Mouse (Mus musculus) liver, postnatal 0 days (tissue): Measurements from ENCODE around the gene Ralgapa2. TPM values are rescaled to one million over a fixed set of nuclear protein-coding genes. Genes with fewer than 3 reads are reported as not detected.

Source experiments
- ATAC-seq: fragments of 200-750 bp; cut with Nextera tagmentation; 2 replicates; pipeline ENCODE4 v1.8.0; 2017; ENCODE audit warnings: mild to moderate bottlenecking, moderate library complexity
- DNase-seq: peaks from one replicate; pipeline ENCODE4 v3.0.0-alpha.2; 2016
- H3K27ac ChIP-seq: fragments of 300-500 bp; sonication (generic); 2 replicates; pipeline ENCODE4 v1.5.1; 2014; ENCODE audit warnings: antibody characterized with exemption, moderate library complexity, mild to moderate bottlenecking, low read depth
- H3K27me3 ChIP-seq: fragments of 300-500 bp; sonication (generic); 2 replicates; pipeline ENCODE4 v1.6.1; 2014; ENCODE audit warnings: low read length, control low read depth, mixed read lengths; ENCODE audit not compliant: insufficient read depth
- H3K36me3 ChIP-seq: fragments of 300-500 bp; sonication (generic); replicated peaks from 2 replicates; pipeline ENCODE4 v1.6.1; 2014; ENCODE audit warnings: mild to moderate bottlenecking, control low read depth, low read length, moderate library complexity, mixed read lengths; ENCODE audit not compliant: insufficient read depth
- H3K4me1 ChIP-seq: fragments of 300-500 bp; sonication (generic); 2 replicates; pipeline ENCODE4 v1.6.1; 2014; ENCODE audit warnings: antibody characterized with exemption, mild to moderate bottlenecking, control low read depth; ENCODE audit not compliant: insufficient read depth
- H3K4me2 ChIP-seq: fragments of 300-500 bp; sonication (generic); 2 replicates; pipeline ENCODE4 v1.6.1; 2014; ENCODE audit warnings: low read depth, mild to moderate bottlenecking, low read length, moderate library complexity, mixed read lengths
- H3K4me3 ChIP-seq: fragments of 300-500 bp; sonication (generic); 2 replicates; pipeline ENCODE4 v1.5.1; 2014; ENCODE audit warnings: low read depth, low read length
- H3K9ac ChIP-seq: fragments of 300-500 bp; sonication (generic); replicated peaks from 2 replicates; pipeline ENCODE4 v1.6.1; 2014; ENCODE audit warnings: mild to moderate bottlenecking, moderate library complexity
- H3K9me3 ChIP-seq: fragments of 300-500 bp; sonication (generic); 2 replicates; pipeline ENCODE4 v1.6.1; 2016; ENCODE audit warnings: mild to moderate bottlenecking, control low read depth, low read length, mixed read lengths
- CTCF ChIP-seq: sonication (generic); IDR thresholded peaks from 2 replicates; pipeline ENCODE4 v1.5.1; 2016; ENCODE audit warnings: antibody characterized with exemption, low read depth
- EP300 ChIP-seq: IDR thresholded peaks from 2 replicates; pipeline ENCODE4 v1.6.1; 2016; ENCODE audit warnings: antibody characterized with exemption, low read depth, mild to moderate bottlenecking
- WGBS: fragments of 180-500 bp; shearing (Covaris S2); extraction: QIAGEN DNeasy Blood & Tissue Kit; methylation state at CpG from one replicate; pipeline ENCODE4 v1.1.7; 2014; ENCODE audit not compliant: insufficient replicate concordance; 5-methylcytosine and 5-hydroxymethylcytosine counted together
- polyA plus RNA-seq: library from polyadenylated mRNA; unstranded; fragments of >200 nt; fragmentation: Nextera tagmentation; extraction: Ambion mirVana; gene quantifications from 2 replicates; pipeline ENCODE4 v1.2.1, GENCODE M21; 2015

Ralgapa2 gene
- polyA plus RNA-seq, 1 experiment from 2014 or later, result 4.1 TPM

GRCm38 (mm10) chr2:146289394-146289793, 222.8 kb downstream of the Ralgapa2 start:
- ATAC-seq (no peak), DNase-seq (no peak)
- 0 out of 2 replicates have a peak, but pooled peaks cover 3% of the 10 kb centered on the region for H3K36me3 ChIP-seq
- no peak overlapping the region for H3K4me3 ChIP-seq
- no peak overlapping the region for H3K27ac ChIP-seq
- no peak for TF ChIP-seq EP300
- no peak for TF ChIP-seq CTCF
- no peak overlapping the region for H3K9ac ChIP-seq
- no peaks in the 10 kb centered on the region for H3K9me3 ChIP-seq
- H3K4me2 ChIP-seq, result no peak overlapping the region
- 81% methylated on average over 4 of the region's 4 CpGs for WGBS
- H3K27me3 ChIP-seq, result no peaks in the 10 kb centered on the region
- no peaks in the 10 kb centered on the region for H3K4me1 ChIP-seq

GRCm38 (mm10) chr2:146288326-146288725, 223.8 kb downstream of the Ralgapa2 start:
- H3K9ac ChIP-seq, result no peak overlapping the region
- 82% methylated on average over 1 of the region's 1 CpGs for WGBS
- TF ChIP-seq EP300, result no peak
- TF ChIP-seq CTCF, result no peak

GRCm38 (mm10) chr2:146287531-146287930, 224.6 kb downstream of the Ralgapa2 start:
- no peak overlapping the region for H3K9ac ChIP-seq
- no peaks in the 10 kb centered on the region for H3K36me3 ChIP-seq
- ATAC-seq, result no peak
- TF ChIP-seq EP300 (no peak), CTCF (no peak)
- 85% methylated on average over 6 of the region's 6 CpGs for WGBS
- no peaks in the 10 kb centered on the region for H3K27me3 ChIP-seq
- H3K27ac ChIP-seq, result no peak overlapping the region
- no peak for DNase-seq
- no peaks in the 10 kb centered on the region for H3K9me3 ChIP-seq
- no peak overlapping the region for H3K4me3 ChIP-seq
- H3K4me2 ChIP-seq, result no peak overlapping the region
- H3K4me1 ChIP-seq, result no peaks in the 10 kb centered on the region

More at GRCm38 (mm10) chr2:146288326-146288725, 223.8 kb downstream of the Ralgapa2 start:
- ATAC-seq, result no peak
- H3K4me2 ChIP-seq, result no peak overlapping the region
- DNase-seq, result no peak
- no peak overlapping the region for H3K4me3 ChIP-seq
- no peaks in the 10 kb centered on the region for H3K36me3 ChIP-seq
- H3K27ac ChIP-seq, result no peak overlapping the region
- no peaks in the 10 kb centered on the region for H3K27me3 ChIP-seq
- no peaks in the 10 kb centered on the region for H3K9me3 ChIP-seq
- H3K4me1 ChIP-seq, result no peaks in the 10 kb centered on the region

GRCm38 (mm10) chr2:146281346-146281745, 230.8 kb downstream of the Ralgapa2 start:
- Histone ChIP-seq H3K9ac (no peak overlapping the region), H3K9me3 (no peaks in the 10 kb centered on the region), H3K4me1 (no peaks in the 10 kb centered on the region), H3K27ac (no peak overlapping the region), H3K4me2 (no peak overlapping the region), H3K4me3 (no peak overlapping the region), H3K27me3 (no peaks in the 10 kb centered on the region), H3K36me3 (no peaks in the 10 kb centered on the region)
- WGBS, result 55% methylated on average over 6 of the region's 6 CpGs
- ATAC-seq (no peak), DNase-seq (no peak)
- no peak for TF ChIP-seq EP300
- no peak for TF ChIP-seq CTCF

GRCm38 (mm10) chr2:146280921-146281274, 231.2 kb downstream of the Ralgapa2 start:
- H3K9ac ChIP-seq, result no peak overlapping the region
- H3K4me2 ChIP-seq, result no peak overlapping the region
- no peaks in the 10 kb centered on the region for H3K36me3 ChIP-seq
- no peaks in the 10 kb centered on the region for H3K9me3 ChIP-seq
- H3K4me3 ChIP-seq, result no peak overlapping the region
- no peak overlapping the region for H3K27ac ChIP-seq
- no peaks in the 10 kb centered on the region for H3K4me1 ChIP-seq
- TF ChIP-seq EP300, result no peak
- 86% methylated on average over 1 of the region's 1 CpGs for WGBS
- H3K27me3 ChIP-seq, result no peaks in the 10 kb centered on the region
- DNase-seq, result no peak
- ATAC-seq, result no peak

GRCm38 (mm10) chr2:146280221-146280920, 231.8 kb downstream of the Ralgapa2 start:
- DNase-seq, result no peak
- no peak overlapping the region for H3K9ac ChIP-seq
- TF ChIP-seq CTCF (no peak), EP300 (no peak)
- H3K36me3 ChIP-seq, result no peaks in the 10 kb centered on the region
- no peak overlapping the region for H3K4me2 ChIP-seq
- 73% methylated on average over 6 of the region's 6 CpGs for WGBS
- no peak for ATAC-seq
- no peak overlapping the region for H3K4me3 ChIP-seq
- no peak overlapping the region for H3K27ac ChIP-seq
- H3K9me3 ChIP-seq, result no peaks in the 10 kb centered on the region
- no peaks in the 10 kb centered on the region for H3K27me3 ChIP-seq
- no peaks in the 10 kb centered on the region for H3K4me1 ChIP-seq
